Mouse (Mus musculus) urinary bladder, postnatal 4 days (tissue): ENCODE measurements at regions not wholly inside any gene's neighbourhood (a gene's known extent, or its start where the extent isn't known, plus 50 kb on each side); places are given as distances from the start of the nearest gene placed in this dataset.

Experiments used
- DNase-seq, 2 experiments: peaks; one replicate each; pipeline ENCODE4 v3.0.0; 2021 to 2022; ENCODE audit warnings: low spot score in 2 of 2

DNA sequence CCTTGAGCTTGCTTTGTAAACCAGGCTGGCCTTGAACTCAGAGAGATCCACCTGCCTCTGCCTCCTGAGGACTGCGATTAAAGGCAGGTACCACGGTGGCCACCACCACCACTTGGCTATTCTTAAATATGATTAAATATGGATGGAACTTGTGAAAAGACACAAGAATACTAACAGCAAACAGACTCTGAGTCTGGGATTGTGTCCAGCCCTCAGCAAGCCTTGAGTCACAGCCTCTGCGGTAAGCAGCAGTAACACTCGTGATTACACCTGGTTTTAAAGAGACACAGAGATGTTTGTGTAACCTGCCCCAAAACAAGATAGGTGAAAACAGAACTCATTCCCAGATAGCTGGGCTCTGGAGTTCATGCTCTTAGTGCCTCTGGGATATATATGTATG, 263.4 kb downstream of the Mreg start:
- no peak for DNase-seq

DNA sequence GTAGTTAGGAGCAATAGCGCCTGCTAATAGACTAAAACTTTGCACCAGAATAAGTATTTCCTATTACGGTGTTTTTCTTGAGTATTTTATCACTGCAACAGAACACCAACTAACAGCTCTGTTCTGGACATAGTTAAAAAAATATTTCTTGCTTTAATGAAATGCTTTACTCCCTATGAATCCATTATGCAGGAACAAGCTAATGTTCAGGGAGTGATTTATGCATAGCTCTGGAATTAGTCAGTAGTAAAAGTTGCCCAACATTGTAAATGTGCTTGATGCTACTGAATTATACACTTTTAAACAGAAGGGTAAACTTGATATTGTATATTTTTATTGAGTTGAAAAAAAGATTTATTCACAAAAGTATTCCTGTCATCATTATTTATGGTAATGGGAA, 264.6 kb downstream of the Mreg start:
- DNase-seq, result no peak

DNA sequence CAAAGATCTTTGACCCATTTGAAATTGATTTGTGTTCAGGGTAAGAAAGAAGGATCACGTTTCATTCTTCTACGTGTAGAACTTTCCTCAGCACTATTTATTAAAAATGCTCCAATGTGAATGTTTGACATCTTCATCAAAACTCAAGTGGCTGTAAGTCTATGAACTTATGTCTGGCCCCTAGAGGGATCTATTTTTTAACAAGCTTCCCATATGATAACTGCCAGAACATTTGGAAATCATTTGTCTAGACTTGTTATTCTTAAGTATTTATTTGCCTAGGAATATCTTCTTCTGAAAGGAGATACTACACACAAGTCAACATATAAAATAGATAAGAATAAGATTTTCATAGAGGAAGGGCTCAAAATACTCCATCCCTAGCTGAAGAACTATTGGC, 265.2 kb downstream of the Mreg start:
- DNase-seq, result no peak

DNA sequence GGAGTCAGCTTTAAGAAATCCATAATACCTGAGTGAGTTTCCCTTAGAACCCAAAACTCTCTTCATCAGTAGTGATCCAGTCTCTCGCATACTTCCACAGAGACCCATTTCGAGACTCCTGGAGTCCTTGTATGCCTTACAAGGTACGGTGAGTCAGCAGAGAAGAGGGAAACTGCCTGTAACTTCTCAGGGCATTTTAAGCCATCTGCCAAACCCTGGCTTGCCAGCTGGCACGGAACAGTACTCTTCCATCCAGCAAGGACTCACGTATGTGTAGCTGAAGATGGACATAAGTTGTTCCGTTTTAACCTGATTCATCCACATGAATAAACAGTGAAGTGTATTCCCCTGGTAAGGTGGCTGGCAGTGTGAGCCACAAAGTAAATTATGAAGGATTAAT, 267.0 kb downstream of the Mreg start:
- DNase-seq, result peak in 1 of 2 experiments; percentile 34

DNA sequence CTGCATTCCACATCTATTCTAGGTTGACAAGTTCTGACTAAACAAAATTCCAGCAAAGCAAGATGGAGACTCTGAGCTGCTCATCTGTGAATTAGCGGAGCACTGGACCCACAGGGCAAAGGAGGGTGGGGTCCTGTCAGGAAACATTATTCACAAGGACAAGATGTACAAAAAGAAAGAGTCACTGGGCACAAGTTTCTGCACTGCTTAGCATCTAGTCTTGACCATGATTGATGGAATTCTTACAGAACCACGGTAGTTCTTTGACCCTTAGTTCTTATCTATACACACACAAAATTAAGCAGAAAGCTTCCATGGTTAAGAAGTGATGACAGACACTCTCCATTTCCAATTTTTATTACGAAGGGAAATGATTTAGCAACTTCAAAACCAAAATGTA, 267.6 kb downstream of the Mreg start:
- no peak for DNase-seq

DNA sequence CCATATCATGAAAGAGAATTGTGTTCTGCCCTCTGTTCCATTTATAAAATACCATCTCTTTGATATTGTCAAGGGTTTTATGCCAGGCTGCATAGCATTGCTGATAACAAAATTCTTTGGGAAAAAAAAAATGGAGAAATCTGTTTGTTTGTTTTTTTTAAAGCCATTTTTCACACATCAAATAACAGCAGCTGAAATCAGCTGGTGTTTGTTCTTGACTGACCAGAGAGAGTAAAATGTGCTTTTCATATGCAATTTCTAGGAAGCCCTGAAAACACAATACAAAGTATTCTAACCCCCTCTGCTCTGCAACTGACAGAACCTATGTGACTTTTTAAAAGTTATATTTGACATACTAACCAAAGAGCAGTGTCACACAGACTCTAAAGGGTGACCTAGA, 270.0 kb downstream of the Mreg start:
- no peak for DNase-seq

DNA sequence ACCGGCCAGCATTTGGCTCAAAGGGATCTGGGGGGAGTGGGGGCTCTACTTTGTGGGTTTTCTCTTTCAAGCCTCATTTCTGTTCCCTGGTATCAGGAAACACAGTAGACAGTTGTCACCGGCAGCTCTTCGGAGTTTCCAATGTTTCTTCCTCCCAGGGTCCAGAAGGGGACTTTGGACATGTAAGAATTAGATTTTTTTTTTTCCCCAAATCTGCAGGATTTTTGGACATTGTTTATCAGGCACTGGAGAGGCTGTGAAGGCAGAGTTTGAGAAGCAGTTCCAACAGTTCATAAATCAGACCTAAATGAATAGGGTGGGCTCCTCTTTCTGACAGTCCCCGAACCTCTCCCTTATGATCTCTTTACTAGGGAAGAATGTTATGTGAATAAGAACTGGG, 270.4 kb downstream of the Mreg start:
- DNase-seq, result no peak

DNA sequence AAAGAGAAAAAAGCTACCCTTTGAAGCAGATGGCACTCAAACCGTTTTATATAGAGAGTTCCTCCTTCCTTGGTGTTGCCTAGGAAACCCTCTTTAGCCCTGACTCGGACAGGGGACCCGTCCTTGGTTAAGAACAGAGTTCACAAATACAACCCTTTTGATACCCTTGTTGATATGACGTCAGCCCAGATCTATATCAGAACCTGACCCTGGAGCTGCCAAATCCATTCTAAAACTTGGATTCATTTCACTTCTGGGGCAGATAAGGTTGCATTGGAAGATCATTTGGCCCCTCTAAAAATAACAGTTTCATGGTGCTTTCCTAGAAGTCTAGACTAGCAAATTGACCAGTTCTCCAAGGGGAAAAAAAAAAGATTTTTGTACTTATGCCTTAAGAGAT, 271.2 kb downstream of the Mreg start:
- DNase-seq, result no peak

DNA sequence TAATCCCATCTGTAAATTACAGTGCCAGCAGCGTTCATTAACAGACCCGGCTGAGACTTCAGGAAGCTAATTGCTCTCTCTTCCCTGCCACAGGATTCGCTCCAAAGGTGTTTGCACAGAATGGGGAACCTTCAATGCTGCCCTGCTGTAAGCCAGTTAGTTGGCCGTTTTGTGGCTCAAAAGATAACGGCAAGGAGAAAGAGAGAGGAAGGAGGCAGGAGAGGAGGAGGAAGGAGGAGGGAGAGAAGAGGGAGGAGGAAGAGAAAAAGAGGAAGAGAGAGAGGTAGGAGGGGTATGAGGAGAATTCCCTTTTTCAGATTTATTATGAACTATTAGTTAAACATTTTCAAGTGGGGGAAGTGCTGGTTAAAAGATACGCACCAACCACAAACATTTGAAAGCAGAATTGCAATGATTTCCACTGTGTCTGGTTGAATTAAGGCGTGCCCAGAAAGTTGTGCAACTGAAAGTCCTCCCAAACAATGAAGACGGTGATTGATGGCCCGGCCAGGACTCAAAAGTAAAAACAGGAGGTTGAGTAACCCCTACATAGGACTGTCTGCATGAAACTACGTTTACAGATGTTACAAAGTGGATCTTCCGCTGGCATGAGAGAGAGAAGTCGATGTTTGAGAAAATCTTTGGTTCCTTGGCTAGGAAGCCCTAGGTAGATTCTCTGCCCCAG, 273.6 kb downstream of the Mreg start:
- no peak for DNase-seq

DNA sequence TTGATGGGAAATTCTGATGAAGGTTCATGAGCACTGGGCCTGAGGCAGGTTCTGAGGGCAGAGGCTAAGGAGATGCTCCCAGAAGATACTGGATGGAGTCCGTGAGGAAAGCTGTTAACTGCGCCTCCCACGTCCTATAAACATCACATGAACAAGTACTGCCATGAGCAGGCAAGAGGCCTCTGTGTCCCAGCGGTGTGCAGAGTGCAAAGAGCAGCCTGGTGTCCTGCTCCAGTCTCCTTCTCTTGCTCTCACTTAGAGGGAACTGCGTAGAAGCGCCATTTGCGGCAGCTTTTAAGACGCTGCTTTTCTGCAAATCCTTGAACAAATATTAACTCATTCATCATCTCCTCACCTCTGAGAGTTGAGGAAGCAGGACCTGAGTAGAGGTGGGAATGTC, 274.2 kb downstream of the Mreg start:
- no peak for DNase-seq

DNA sequence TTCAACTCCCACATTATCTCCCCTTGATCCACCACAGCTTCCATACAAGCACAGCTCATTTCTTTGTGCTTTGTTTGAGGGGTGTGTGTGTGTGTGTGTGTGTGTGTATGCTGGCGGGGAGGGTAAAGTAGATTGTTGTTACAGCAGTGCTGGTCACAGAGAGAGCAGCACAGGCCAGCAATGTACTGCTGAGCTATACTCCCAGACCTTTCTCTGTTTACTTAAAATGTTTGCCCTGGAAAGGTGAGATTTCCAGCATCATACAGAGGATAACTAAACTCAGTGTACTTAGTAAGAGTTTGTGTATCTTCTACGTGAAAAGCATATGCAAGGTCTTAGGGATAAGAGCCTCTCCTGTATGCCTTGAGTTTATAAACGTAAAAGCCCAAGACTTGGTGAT, 274.9 kb downstream of the Mreg start:
- no peak for DNase-seq

DNA sequence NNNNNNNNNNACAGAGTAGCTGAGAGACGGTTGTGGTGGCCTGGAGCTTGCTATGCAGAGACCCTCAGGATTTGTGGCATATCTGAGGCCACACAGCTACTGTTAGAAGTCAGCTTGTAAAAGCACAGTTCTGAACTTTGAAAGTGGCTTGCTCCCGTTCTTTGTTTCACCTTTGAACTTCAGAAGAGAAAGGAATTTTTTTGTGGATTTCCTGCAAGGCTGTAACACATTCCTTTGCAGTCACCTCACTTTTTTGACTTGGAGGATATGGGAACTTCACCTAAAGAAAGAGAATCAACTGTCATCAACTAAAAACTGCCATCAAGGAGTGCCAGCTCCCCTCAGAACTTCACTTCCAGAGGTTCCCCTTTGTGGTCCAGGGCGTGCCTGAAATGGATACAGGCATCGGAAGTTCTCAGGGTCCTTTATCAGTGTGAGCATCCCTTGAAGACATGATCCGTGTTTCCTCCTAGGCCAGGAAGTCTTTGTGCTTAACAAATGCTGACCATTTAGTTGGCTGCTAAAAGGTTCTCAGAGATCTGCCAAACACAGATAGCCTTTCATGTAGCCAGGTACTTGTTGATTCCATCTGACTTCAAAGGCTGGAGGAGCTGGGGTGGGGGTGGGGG, 275.5 kb downstream of the Mreg start:
- no peak for DNase-seq

DNA sequence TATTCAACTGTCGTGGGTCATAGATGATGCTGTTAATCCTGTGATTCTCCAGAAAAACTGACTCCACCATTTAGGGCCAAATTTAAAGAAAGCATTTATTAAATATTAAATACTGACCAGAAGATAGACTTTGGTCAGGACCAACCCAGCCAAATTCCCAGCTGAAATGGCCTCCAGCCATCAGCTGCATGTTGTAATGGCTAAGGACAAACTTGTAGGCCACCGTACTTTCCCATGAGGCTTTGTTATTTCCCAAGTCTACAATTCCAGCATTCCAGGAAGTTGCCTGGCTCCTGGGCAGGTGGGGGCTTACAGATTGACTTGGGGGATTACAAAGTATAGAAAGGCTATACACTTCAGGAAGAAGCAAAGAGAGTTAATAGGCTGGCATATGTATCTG, 272.5 kb upstream of the Fn1 start:
- DNase-seq, result no peak

DNA sequence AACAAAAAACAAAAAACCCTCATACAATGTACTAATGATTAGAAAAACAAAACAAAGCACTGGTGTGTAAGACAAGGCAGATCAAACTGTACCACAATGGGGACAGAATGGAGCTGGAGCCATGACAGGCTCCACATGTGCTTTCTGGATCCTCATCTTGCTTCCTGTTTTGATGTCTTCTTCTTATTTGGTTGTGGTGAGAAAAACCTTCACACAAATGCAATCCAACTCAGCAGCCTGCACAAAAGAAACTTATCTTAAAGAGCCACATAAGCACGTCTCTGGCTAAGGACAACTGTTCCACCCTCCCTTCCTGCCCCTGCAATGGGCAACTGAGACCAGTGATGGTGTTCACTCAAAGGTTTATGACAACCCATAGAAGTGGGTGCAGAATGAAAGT, 271.9 kb upstream of the Fn1 start:
- DNase-seq, result no peak

DNA sequence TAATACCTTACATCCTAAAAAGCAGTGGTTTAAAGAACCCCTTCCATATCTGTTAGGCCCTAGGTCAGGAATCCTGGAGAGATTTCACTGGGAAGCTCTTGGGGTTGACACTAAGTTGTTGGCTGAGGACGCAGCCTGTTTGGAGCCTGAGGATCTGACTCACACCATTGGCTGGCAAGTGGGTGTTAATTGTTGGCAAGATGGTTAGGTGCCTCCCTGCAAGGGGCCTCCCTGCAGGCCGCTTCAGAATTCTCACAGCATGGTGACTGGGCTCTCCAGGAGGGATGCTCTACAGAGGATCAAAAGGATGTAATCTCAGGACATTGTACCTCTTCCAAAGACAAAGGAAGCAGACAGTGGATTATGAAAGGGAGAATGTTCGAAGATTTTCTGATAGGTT, 270.7 kb upstream of the Fn1 start:
- no peak for DNase-seq

DNA sequence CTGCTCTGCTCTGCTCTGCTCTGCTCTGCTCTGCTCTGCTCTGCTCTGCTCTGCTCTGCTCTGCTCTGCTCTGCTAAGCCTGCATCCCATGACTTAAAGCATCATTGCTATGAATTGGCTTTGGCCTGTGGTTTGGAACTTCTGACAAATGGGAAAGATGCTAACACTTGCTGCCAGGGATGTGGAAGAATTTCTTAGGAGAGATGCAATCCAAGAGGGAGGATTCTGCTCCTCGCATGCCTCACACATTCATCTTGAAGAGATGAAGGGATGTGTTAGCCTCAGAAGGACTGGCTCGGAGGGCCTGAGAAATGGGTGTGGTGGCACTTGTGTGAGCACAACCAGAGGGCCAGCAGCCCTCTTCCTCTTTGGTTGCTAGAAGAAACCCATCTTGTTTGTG, 268.5 kb upstream of the Fn1 start:
- no peak for DNase-seq

DNA sequence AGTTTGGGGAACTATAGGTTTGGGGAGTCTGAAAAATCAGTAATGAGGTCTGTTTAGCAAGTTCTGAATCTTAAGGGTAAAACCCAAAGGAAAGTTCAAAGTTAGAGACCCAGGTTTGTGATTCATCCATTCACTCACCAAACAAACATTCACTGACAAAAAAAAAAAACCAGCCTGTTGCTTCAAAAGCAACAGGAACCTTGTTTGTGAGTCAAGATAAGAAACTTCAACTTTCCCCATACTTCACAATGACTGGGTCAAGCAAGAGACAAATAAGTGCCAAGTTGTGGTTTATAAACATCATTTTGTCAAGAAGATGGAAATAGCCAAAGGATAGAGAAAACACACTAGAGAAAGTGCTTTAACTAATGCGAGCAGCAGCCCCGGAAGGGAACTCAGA, 266.9 kb upstream of the Fn1 start:
- no peak for DNase-seq

DNA sequence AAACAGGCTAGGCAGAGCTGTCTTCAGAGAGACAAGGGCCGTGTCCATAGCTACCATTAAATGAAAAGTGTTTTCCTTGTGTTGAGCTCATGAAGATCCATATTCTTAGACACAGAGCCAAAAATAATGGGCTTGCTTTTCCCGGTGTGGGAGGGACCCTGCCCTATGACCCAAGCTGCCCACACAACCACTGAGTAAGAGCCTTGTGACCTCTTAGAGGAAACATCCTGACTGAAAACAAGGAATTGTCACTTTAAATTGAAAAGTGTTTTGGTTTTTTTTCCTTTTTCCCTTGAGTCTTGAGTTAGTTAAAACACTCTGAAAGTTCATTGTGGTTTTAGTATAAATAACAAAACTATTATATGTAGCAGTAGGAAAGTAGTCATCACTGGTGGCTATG, 264.0 kb upstream of the Fn1 start:
- DNase-seq, result no peak

DNA sequence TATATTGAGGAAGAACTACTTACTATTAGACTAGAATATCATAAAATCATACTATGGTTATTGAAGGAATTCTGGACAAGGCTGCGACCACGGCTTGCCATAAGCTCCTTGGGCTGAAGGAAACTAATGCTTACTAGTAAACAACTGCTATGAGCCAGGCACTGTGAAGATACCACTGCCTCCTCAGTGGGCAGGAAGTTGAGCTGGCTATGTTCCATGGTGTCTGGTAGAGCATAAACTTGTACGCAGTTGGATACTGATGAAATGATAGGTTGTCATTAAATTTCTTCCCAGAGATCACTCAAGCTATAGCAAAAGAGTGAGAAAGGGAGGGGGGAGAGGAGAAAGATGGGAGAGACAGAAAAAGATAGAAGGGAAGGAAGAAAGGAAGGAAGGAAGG, 261.4 kb upstream of the Fn1 start:
- no peak for DNase-seq

DNA sequence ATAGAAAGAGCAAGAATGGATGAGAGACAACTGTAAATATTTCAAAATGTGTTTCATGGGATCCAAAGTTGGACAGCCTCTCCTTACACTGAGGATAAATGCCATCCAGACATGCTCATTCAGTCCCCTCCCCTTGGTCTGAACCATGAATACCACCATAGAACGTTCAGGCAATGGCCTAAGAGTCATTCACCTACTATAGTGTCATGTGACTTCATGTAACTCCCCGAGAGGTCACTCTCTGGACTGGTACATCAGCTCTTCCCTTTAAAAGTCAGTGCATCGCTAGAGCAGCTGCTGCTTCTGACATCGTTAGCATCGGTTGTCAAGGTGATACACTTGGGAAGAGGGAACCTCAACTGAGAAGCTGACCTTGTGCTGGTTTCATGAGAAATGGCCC, 260.2 kb upstream of the Fn1 start:
- no peak for DNase-seq

DNA sequence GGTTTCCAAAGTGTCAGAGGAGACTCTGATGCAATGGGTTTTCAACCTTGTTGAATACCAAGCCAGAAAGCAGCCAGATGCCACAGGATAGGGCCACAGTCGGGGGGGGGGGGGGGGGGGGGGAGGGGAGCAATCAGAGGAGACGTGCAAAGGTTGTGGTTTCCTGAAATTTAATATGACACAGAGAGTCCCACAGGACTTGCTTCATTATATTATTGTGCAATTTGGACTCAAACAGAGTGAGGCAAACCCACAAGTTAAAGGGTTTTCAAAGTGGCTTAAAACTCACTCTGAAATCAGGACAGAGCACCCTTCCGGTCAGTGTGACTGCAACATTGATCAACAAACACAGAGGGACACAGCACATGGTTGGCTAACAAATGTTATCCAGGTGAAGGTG, 259.4 kb upstream of the Fn1 start:
- DNase-seq, result no peak

DNA sequence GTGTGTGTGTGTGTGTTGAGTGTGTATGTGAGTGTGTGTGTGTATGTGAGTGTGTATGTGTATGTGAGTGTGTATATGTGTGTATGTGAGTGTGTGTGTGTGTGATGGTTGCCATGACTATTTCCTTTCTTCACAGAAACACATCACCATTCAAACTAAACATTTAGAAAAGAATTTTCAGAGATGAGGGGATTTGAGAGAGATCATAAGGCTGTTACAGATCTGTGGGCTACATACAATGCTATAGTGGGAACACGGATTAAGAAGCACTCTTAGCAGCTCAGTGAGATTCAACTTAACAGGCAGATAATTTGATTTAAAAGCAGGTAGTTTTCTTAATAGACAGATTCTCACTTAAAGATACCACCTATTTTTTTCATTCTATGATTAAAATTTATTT, 257.1 kb upstream of the Fn1 start:
- DNase-seq, result no peak

DNA sequence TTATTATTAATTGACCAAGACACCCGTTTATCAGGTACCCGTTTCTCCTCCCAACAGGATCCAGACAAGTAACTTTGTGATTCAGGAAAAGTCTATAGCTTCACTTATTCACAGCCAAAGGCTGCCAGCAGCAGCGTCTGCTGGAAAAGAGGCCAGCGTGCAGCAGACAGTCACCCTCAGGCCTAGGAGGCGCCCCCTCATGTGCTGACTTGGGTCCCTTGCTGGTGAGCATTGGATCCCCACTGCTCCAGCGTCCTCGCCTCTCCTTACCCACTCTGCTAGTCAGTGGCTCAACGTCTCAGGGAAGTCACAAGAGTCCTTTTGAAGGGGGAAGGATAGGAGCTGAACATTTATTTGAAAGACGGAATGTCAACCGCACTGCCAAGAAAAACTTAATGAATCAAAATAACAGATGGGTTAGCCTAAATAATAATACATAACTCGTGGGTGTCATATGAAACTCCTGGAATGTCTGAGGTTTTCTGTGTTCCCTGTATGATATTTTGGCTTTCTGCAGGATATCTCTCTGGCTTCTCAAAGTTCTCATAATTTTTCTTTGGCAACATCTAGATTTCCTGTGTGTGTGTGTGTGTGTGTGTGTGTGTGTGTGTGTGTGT, 256.6 kb upstream of the Fn1 start:
- DNase-seq, result no peak
